17 mouse cellular contexts compared by ENCODE assay signal in the genomic region with DNA sequence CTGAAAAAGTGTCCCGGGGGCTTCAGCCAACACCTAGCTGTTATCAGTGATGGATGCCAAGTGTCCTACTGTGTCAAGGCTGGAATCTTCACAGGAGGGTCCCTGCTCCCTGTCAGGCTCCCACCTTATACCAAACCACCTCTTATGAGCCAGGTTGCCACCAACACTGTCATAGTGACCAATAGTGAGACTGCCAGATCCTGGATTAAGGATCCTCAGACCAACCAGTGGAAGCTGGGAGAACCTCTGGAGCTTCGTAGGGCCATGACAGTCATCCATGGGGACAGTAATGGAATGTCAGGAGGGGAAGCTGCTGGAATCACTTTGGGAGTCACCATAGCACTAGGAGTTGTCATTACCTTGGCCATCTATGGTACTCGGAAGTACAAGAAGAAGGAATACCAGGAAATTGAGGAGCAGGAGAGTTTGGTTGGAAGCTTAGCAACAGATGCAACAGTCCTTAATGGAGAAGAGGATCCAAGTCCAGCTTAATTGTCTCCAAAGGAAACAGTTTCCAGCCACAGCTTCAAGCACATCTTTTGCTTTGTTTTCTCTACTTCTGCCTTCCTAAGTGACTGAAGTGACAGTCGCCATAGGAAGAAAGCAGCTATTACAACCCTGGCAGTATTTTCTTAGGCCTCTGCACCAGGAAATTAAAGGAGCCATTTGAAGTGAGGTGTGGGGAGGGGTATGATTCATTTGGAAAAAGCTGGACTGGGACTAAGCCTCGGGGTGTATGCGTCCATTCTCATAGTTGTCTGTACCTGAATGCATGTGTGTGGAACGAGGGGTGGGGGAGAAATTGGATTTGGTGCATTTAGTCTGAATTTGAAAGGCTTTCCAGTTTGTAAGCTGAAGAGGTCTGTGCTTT. TPM values are rescaled to one million over a fixed set of nuclear protein-coding genes. Genes with fewer than 3 reads are reported as not detected.
DNase-seq lines count a peak whose midpoint lies in the region; ATAC-seq lines count a peak whose summit lies in the region.
"Had no signal": no experiment of that assay in that cellular context is flagged by ENCODE, and none has a peak within 500 bp of the region (broad histone marks: within the 10 kb centered on the region; RNA-seq: fewer than 3 reads in every experiment).

No protein-coding gene starts in this region.

- H3K27ac ChIP-seq in kidney, embryonic 15.5 days, result peak overlapping the region; percentile 18; the same call in 1 of the 2 replicates
- H3K27ac ChIP-seq in midbrain, embryonic 10.5 days (replicated peaks), result no peak overlapping the region
- H3K27ac ChIP-seq in midbrain, embryonic 14.5 days (replicated peaks; ENCODE audit: low read depth, low read length), result no peak overlapping the region
- H3K27ac ChIP-seq in forebrain, embryonic 14.5 days (ENCODE audit: low read depth, low read length), result no peak overlapping the region
- H3K27ac ChIP-seq in stomach, embryonic 15.5 days, result peak overlapping the region; percentile 44; the same call in 1 of the 2 replicates
- H3K27ac ChIP-seq: midbrain, embryonic 12.5 days; neural tube, embryonic 12.5 days had no signal

- no peak for ATAC-seq in kidney, embryonic 15.5 days (replicated peaks; ENCODE audit: low FRiP score)
- ATAC-seq in midbrain, embryonic 14.5 days (ENCODE audit: low FRiP score, low TSS enrichment), result no peak
- peak; percentile 27; the same call in 1 of the 2 replicates for ATAC-seq in forebrain, embryonic 14.5 days
- peak; percentile 33; the same call in 1 of the 2 replicates for ATAC-seq in stomach, embryonic 15.5 days (ENCODE audit: insufficient read depth, low FRiP score, low read depth)

- peaks cover 2% of the 10 kb centered on the region; the same call in 1 of the 2 replicates for H3K4me1 ChIP-seq in kidney, embryonic 15.5 days
- H3K4me1 ChIP-seq in midbrain, embryonic 10.5 days, result peaks cover 12% of the 10 kb centered on the region; the same call in 1 of the 2 replicates
- no peaks in the 10 kb centered on the region for H3K4me1 ChIP-seq in midbrain, embryonic 14.5 days (ENCODE audit: control insufficient read depth, insufficient read depth, low read length)
- H3K4me1 ChIP-seq in forebrain, embryonic 14.5 days (ENCODE audit: control insufficient read depth, insufficient read depth, low read length), result no peaks in the 10 kb centered on the region
- no peaks in the 10 kb centered on the region for H3K4me1 ChIP-seq in stomach, embryonic 15.5 days
- H3K4me1 ChIP-seq: neural tube, embryonic 12.5 days had no signal

- H3K9ac ChIP-seq in kidney, embryonic 15.5 days, result no peak overlapping the region
- H3K9ac ChIP-seq in midbrain, embryonic 14.5 days (replicated peaks; ENCODE audit: low read length), result no peak overlapping the region
- 0 out of 2 replicates have a peak overlapping the region, but pooled peaks have one; percentile 18 for H3K9ac ChIP-seq in forebrain, embryonic 14.5 days (ENCODE audit: low read length)
- no peak overlapping the region for H3K9ac ChIP-seq in stomach, embryonic 15.5 days
- H3K9ac ChIP-seq: midbrain, embryonic 12.5 days; neural tube, embryonic 12.5 days had no signal

- WGBS in kidney, embryonic 15.5 days, result 73% methylated on average over 7 of the region's 7 CpGs
- WGBS in midbrain, embryonic 10.5 days, result 77% methylated on average over 7 of the region's 7 CpGs
- 68% methylated on average over 7 of the region's 7 CpGs for WGBS in midbrain, embryonic 14.5 days
- WGBS in forebrain, embryonic 14.5 days, result 52% methylated on average over 7 of the region's 7 CpGs
- 64% methylated on average over 7 of the region's 7 CpGs for WGBS in stomach, embryonic 15.5 days

- no peak for DNase-seq in kidney, adult 11 months
- peak; percentile 10 for DNase-seq in midbrain, embryonic 10.5 days (ENCODE audit: low spot score)
- no peak for DNase-seq in midbrain, embryonic 14.5 days
- DNase-seq in forebrain, embryonic 14.5 days (ENCODE audit: low spot score), result peak; percentile 37
- DNase-seq in adrenal gland, adult 8-10 months, result no peak
- DNase-seq: cerebellum, adult 11 months; kidney, adult 18-20 months; right cerebral cortex, adult 18-20 months had no signal

- no peaks in the 10 kb centered on the region for H3K36me3 ChIP-seq in kidney, embryonic 15.5 days
- H3K36me3 ChIP-seq in midbrain, embryonic 10.5 days, result peaks cover 47% of the 10 kb centered on the region
- H3K36me3 ChIP-seq in midbrain, embryonic 14.5 days (ENCODE audit: control insufficient read depth, insufficient read depth, low read length), result peaks cover 13% of the 10 kb centered on the region; the same call in 1 of the 2 replicates
- peaks cover 2% of the 10 kb centered on the region; the same call in 1 of the 2 replicates for H3K36me3 ChIP-seq in forebrain, embryonic 14.5 days (ENCODE audit: control insufficient read depth, insufficient read depth, low read length)
- H3K36me3 ChIP-seq in stomach, embryonic 15.5 days, result peaks cover 2% of the 10 kb centered on the region; the same call in 1 of the 2 replicates

- H3K9me3 ChIP-seq in kidney, embryonic 15.5 days (replicated peaks), result no peaks in the 10 kb centered on the region
- no peaks in the 10 kb centered on the region for H3K9me3 ChIP-seq in midbrain, embryonic 10.5 days (replicated peaks)
- H3K9me3 ChIP-seq in midbrain, embryonic 14.5 days (ENCODE audit: control insufficient read depth, low read length), result no peaks in the 10 kb centered on the region
- no peaks in the 10 kb centered on the region for H3K9me3 ChIP-seq in forebrain, embryonic 14.5 days (replicated peaks; ENCODE audit: control insufficient read depth, low read length)
- H3K9me3 ChIP-seq in stomach, embryonic 15.5 days, result no peaks in the 10 kb centered on the region
- H3K9me3 ChIP-seq: midbrain, embryonic 12.5 days; neural tube, embryonic 12.5 days had no signal

- H3K27me3 ChIP-seq in kidney, embryonic 15.5 days, result no peaks in the 10 kb centered on the region
- H3K27me3 ChIP-seq in midbrain, embryonic 10.5 days (ENCODE audit: low read depth, poor library complexity, severe bottlenecking), result no peaks in the 10 kb centered on the region
- no peaks in the 10 kb centered on the region for H3K27me3 ChIP-seq in midbrain, embryonic 14.5 days (ENCODE audit: control insufficient read depth, insufficient read depth, low read length)
- no peaks in the 10 kb centered on the region for H3K27me3 ChIP-seq in forebrain, embryonic 14.5 days (replicated peaks; ENCODE audit: control insufficient read depth, insufficient read depth, low read length)
- H3K27me3 ChIP-seq in stomach, embryonic 15.5 days (replicated peaks), result no peaks in the 10 kb centered on the region
- H3K27me3 ChIP-seq: midbrain, embryonic 12.5 days; neural tube, embryonic 12.5 days had no signal

- H3K4me2 ChIP-seq in kidney, embryonic 15.5 days, result no peak overlapping the region
- no peak overlapping the region for H3K4me2 ChIP-seq in midbrain, embryonic 14.5 days (ENCODE audit: low read length)
- H3K4me2 ChIP-seq in forebrain, embryonic 14.5 days (ENCODE audit: low read length), result no peak overlapping the region
- H3K4me2 ChIP-seq in stomach, embryonic 15.5 days, result no peak overlapping the region
- H3K4me2 ChIP-seq: midbrain, embryonic 12.5 days; neural tube, embryonic 12.5 days had no signal

- no peak overlapping the region for H3K4me3 ChIP-seq in kidney, embryonic 15.5 days (replicated peaks)
- H3K4me3 ChIP-seq in midbrain, embryonic 10.5 days, result no peak overlapping the region
- no peak overlapping the region for H3K4me3 ChIP-seq in midbrain, embryonic 14.5 days (replicated peaks; ENCODE audit: low read depth, low read length)
- H3K4me3 ChIP-seq in forebrain, embryonic 14.5 days (ENCODE audit: low read depth, low read length), result no peak overlapping the region
- H3K4me3 ChIP-seq in stomach, embryonic 15.5 days (replicated peaks), result peak overlapping the region; percentile 5; the same call in 1 of the 2 replicates
- H3K4me3 ChIP-seq: midbrain, embryonic 12.5 days; neural tube, embryonic 12.5 days had no signal

RNA-seq across cellular contexts. Expression of gene Mpeg1, which starts 2.5 kb away (rescaled TPM):
- polyA plus RNA-seq in kidney, embryonic 15.5 days (2015; fragmentation: Nextera tagmentation; extraction: Ambion mirVana), result 0.57 and 0.62 TPM in 2 replicates
- 0.19 and 0.40 TPM in 2 replicates for polyA plus RNA-seq in midbrain, embryonic 10.5 days (2016; fragmentation: Nextera tagmentation; extraction: Ambion mirVana)
- 1.00 and 1.1 TPM in 2 replicates for polyA plus RNA-seq in midbrain, embryonic 14.5 days (2014; fragmentation: Nextera tagmentation; extraction: Ambion mirVana)
- polyA plus RNA-seq in forebrain, embryonic 14.5 days (2014; fragmentation: Nextera tagmentation; extraction: Ambion mirVana), result 0.55 and 0.75 TPM in 2 replicates
- polyA plus RNA-seq in stomach, embryonic 15.5 days (2015; fragmentation: Nextera tagmentation; extraction: Ambion mirVana), result 1.2 and 1.3 TPM in 2 replicates
- 10 to 100 TPM; 29.9 to 72.1 (median 53.2) TPM for total RNA-seq in adrenal gland, adult 8-10 months (2022)

RNA-seq across cellular contexts. Expression of gene Pfpl, which starts 35.4 kb away (rescaled TPM):
- not detected in 2 replicates for polyA plus RNA-seq in kidney, embryonic 15.5 days (2015; fragmentation: Nextera tagmentation; extraction: Ambion mirVana)
- polyA plus RNA-seq in midbrain, embryonic 10.5 days (2016; fragmentation: Nextera tagmentation; extraction: Ambion mirVana), result not detected in 2 replicates
- polyA plus RNA-seq in midbrain, embryonic 14.5 days (2014; fragmentation: Nextera tagmentation; extraction: Ambion mirVana), result not detected in 2 replicates
- not detected in 2 replicates for polyA plus RNA-seq in forebrain, embryonic 14.5 days (2014; fragmentation: Nextera tagmentation; extraction: Ambion mirVana)
- polyA plus RNA-seq in stomach, embryonic 15.5 days (2015; fragmentation: Nextera tagmentation; extraction: Ambion mirVana), result not detected in 2 replicates
- not detected for total RNA-seq in adrenal gland, adult 8-10 months (2022)
- total RNA-seq: adrenal gland, adult 2 months; gastrocnemius, postnatal 4 days; hematopoietic stem cell, adult 5-6 weeks; left cerebral cortex, postnatal 14 days had no signal
- polyA plus RNA-seq: adrenal gland, adult 2 months; large intestine, adult 2 months; midbrain, embryonic 12.5 days; neural tube, embryonic 12.5 days had no signal

RNA-seq across cellular contexts. Expression of gene Dtx4, which starts 38.2 kb away (rescaled TPM):
- 6.2 and 6.7 TPM in 2 replicates for polyA plus RNA-seq in kidney, embryonic 15.5 days (2015; fragmentation: Nextera tagmentation; extraction: Ambion mirVana)
- 54.9 and 59.2 TPM in 2 replicates for polyA plus RNA-seq in midbrain, embryonic 10.5 days (2016; fragmentation: Nextera tagmentation; extraction: Ambion mirVana)
- 35.7 and 46.0 TPM in 2 replicates for polyA plus RNA-seq in midbrain, embryonic 14.5 days (2014; fragmentation: Nextera tagmentation; extraction: Ambion mirVana)
- polyA plus RNA-seq in forebrain, embryonic 14.5 days (2014; fragmentation: Nextera tagmentation; extraction: Ambion mirVana), result 15.3 and 18.2 TPM in 2 replicates
- 14.7 and 18.6 TPM in 2 replicates for polyA plus RNA-seq in stomach, embryonic 15.5 days (2015; fragmentation: Nextera tagmentation; extraction: Ambion mirVana)
- total RNA-seq in adrenal gland, adult 8-10 months (2022), result 10 to 100 TPM; 12.6 to 26.3 (median 19.7) TPM

RNA-seq across cellular contexts. Expression of gene Olfr1441, which starts 45.9 kb away (rescaled TPM):
- not detected in 2 replicates for polyA plus RNA-seq in kidney, embryonic 15.5 days (2015; fragmentation: Nextera tagmentation; extraction: Ambion mirVana)
- polyA plus RNA-seq in midbrain, embryonic 10.5 days (2016; fragmentation: Nextera tagmentation; extraction: Ambion mirVana), result not detected in 2 replicates
- polyA plus RNA-seq in midbrain, embryonic 14.5 days (2014; fragmentation: Nextera tagmentation; extraction: Ambion mirVana), result not detected in 2 replicates
- not detected in 2 replicates for polyA plus RNA-seq in forebrain, embryonic 14.5 days (2014; fragmentation: Nextera tagmentation; extraction: Ambion mirVana)
- polyA plus RNA-seq in stomach, embryonic 15.5 days (2015; fragmentation: Nextera tagmentation; extraction: Ambion mirVana), result not detected in 2 replicates
- not detected for total RNA-seq in adrenal gland, adult 8-10 months (2022)
- total RNA-seq: adrenal gland, adult 2 months; gastrocnemius, postnatal 4 days; hematopoietic stem cell, adult 5-6 weeks; left cerebral cortex, postnatal 14 days had no signal
- polyA plus RNA-seq: adrenal gland, adult 2 months; large intestine, adult 2 months; midbrain, embryonic 12.5 days; neural tube, embryonic 12.5 days had no signal

Comparison
In these comparisons a context has a peak if more than half of its experiments do, and no peak if none do; other contexts are left out.
1. DNase-seq: peak in midbrain, embryonic 10.5 days (single experiment) and forebrain, embryonic 14.5 days (single experiment); none in kidney, adult 11 months (single experiment), midbrain, embryonic 14.5 days (single experiment) and adrenal gland, adult 8-10 months (single experiment).
2. ATAC-seq: peak in forebrain, embryonic 14.5 days (single experiment) and stomach, embryonic 15.5 days (single experiment); none in kidney, embryonic 15.5 days (single experiment) and midbrain, embryonic 14.5 days (single experiment).
3. H3K27ac ChIP-seq: peak in kidney, embryonic 15.5 days (single experiment) and stomach, embryonic 15.5 days (single experiment); none in midbrain, embryonic 10.5 days (single experiment), midbrain, embryonic 14.5 days (single experiment) and forebrain, embryonic 14.5 days (single experiment).